Mouse (Mus musculus) CD4-positive helper T cell, adult 2 months (primary cell): Measurements from ENCODE around the gene Pdgfb.

ENCODE experiments used
- DNase-seq: peaks from one replicate; pipeline ENCODE4 v3.0.0-alpha.2; 2012; ENCODE audit warnings: low read depth, missing footprints, low spot score

The Pdgfb gene

DNA sequence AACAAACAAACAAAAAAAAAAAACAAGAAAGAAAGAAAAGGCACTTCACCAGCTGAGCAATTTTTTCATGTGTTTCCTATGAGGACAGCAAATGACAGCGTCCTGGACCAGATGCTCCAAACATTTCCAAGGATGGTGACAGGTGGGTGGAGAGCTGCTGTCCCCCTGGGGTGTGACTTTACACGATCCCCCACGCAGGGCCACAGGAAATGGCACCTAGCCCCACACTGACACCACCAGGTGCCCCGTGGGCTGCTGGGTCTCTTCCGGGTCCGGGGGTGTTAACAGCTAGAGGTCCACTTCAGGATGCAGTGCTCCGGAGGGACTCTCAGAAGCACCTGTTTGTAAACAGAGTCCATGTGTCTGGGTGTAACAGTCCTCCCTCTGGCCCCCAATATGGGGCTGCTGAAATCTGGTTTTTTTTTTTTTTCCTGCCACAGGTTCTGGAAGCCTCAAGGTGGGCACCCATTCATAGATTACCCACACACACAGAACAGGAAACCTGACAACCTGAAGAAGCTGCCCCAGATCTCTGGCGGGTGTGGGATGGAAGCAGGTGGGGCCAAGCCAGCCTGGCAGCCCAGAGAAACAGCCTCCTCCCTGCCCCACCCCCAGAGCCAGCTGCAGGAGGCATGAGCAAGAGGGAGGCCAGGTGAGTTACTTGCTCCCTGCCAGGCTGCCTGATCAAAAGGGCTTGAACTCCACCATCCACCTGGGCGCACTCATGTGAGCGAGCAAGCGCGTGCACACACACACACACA, 5.2 kb downstream of the Pdgfb start:
- no peak for DNase-seq

DNA sequence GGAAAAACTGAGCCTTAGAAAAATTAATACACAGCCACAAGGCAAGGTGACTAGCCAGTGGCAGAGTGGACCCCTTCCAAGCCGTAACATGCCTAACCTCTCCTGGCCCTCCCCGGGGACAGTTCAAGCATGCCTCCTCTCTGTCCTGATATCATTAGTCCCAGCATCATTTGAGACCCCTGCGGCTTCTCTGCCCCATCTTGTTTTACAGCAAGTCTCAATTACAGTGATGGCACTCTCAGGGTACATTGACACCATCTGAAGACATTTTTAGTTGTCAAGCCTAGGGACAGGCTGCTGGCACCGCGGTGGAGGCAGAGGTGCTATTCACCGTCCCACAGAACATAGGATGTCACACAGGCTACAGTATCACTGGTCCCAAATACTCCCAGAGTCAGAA, 6.3 kb downstream of the Pdgfb start:
- DNase-seq = no peak

GRCm38 (mm10) chr15:80006156-80006555, 8.6 kb downstream of the Pdgfb start:
- no peak for DNase-seq

DNA sequence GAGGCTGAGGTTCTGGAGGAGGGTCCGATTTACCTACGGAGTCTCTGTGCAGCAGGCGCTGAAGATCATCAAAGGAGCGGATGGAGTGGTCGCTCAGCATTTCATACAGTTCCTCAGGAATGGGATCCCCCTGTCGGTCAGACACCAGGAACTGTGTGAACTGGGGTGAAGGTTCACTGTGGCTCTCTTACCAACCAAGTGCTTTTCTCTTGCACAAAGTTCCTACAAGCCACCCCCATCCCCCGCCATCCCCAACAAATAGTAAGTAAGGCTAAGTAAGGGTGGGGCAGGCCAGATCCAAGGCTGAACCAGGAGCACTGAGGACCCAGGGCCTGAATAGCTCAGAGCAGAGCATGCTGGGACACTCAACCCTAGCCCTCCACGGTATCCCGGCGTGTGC, 9.3 kb downstream of the Pdgfb start:
- DNase-seq = no peak

GRCm38 (mm10) chr15:80004644-80005340, 10.0 kb downstream of the Pdgfb start:
- DNase-seq = no peak

DNA sequence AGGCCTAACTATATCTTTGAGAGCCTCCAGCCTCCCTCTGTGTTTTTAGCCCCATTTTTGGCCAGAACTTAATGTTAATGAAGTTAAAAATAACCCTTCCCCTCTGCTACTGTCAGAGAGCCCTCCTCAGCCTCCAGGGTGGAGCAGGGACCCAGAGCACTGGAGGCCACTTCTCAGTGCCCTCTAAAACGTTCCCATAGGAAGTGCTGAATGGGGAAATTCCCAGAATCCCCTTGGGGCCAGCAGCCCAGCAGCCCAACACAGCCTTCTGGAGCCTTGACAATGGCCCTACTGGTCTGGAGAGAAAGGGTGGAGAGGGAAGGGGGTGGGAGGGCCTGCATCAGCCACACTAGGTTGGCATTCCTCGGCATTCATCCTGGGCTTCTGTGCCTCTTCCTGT, 11.2 kb downstream of the Pdgfb start:
- DNase-seq = no peak

DNA sequence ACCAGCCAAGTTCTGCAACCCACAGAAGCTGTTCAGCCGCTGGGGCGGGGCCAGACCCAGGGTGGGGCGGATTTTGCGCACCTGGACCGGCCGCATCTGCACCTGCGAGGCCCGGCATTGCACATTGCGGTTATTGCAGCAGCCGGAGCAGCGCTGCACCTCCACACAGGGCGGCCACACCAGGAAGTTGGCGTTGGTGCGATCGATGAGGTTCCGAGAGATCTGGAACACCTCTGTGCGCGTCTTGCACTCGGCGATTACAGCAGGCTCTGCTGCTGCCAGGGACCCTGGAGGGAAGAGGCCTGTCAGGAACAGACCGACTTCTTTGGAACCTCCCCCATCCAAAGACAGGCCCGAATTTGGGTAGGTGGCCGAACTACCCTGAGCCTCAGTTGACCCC, 13.2 kb downstream of the Pdgfb start:
- DNase-seq = no peak

DNA sequence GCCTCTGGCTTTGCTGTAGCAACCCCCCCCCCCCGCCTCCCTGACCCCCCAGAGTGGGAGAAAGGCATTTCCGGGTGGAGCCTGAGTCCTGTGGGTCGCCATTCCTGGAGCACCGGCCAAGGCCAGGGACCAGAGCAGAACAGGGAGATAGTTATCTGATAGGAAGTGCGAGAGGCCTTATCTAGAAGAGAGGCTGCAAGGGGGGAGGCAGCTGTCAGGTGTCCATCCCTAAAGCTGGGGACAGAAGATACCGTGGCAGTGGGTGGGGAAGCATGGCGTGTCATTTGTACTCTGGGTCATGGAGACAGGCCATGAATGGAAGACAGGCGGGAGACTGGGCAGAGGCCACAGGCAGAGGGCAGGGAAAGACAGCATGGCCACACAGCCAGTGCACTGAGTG, 14.1 kb downstream of the Pdgfb start:
- no peak for DNase-seq

- DNase-seq = no peak
Measured at GRCm38 (mm10) chr15:79997988-79998387, 16.8 kb downstream of the Pdgfb start.

GRCm38 (mm10) chr15:79996781-79997180, 18.0 kb downstream of the Pdgfb start:
- DNase-seq = no peak

GRCm38 (mm10) chr15:79995552-79995951, 19.2 kb downstream of the Pdgfb start:
- DNase-seq = no peak

DNA sequence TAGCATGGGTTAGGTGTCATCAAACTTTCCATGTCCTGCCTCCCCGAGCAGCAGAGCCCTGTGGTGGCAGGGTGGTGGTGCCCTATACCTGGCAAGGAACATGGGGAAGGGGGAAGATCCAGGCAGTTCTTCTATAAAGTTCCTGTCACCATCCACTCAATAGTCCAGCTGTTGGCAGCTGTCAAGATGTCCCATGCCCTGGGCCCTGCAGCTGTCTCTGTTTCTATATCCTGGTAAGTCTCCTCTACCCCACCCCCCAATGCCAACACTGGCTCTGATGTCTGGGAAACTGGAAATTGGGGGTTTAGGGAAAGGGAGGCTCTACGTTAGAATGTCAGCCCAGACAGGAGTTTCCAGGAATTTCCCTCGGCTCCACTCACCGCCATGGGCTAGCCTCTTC, 20.2 kb downstream of the Pdgfb start:
- no peak for DNase-seq

- DNase-seq = no peak
Measured at GRCm38 (mm10) chr15:79986182-79986581, 28.6 kb downstream of the Pdgfb start.

- DNase-seq = peak; percentile 29
Measured at GRCm38 (mm10) chr15:79985471-79985870, 29.3 kb downstream of the Pdgfb start.

DNA sequence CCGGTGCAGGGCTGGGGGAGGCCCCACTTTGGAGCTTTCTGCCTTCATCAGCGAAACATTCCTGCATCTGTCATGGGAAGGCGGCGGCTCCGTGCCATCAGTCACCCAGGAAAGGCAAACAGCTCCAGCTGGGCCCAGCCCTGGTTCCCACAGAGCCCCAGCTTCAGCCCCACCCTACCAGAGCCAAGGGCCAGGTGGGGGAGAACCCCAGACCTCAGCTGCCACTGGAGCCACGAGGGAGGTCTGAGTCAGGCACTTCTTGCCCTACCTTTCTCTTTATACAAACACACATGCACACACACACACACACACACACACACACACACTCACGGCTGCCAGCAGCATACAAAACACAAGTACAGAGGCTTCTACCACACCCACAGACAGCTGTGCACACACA, 30.6 kb downstream of the Pdgfb start:
- no peak for DNase-seq

DNA sequence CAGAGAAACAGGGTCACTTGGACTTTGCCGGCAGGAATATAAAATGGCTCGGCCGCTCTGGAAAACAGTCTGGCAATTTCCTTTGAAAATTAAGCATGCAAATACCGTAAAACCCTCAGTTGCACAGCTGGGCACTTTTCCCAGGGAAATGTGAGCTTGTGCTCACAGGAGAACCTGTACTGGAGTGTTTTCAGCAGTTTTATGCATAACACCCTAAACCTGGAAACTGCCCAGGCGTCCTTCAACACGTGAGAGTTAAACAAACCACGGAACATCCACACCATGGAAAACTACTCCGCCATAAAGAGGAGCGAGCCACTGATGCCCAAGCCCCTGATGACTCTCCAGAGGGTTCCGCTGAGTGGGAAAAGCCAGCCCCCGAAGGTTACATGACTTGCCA, 34.1 kb downstream of the Pdgfb start:
- no peak for DNase-seq

DNA sequence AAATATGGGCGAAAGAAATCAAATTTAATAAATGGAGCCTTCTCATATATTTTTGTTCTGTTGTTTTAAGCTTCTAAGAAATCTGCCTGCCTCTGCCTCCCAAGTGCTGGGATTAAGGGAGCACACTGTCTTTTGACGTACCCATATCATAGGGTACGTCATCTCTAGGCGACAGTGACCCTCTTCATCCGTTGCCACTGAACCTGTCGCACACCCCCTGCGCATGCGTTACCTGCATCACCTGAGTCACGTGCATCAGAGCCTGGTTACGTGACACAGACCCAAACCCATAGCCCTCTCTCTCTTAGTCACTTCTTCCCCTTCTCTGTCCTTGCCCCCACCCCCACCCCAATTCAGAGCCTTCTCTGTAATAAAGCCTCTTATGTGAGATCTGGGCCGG, 42.6 kb downstream of the Pdgfb start:
- DNase-seq = no peak

- no peak for DNase-seq
Measured at GRCm38 (mm10) chr15:79970940-79971339, 43.8 kb downstream of the Pdgfb start, which contains the start of gene Cbx7. Gene Cbx7 (minus strand): TSS chr15:79971119.

DNA sequence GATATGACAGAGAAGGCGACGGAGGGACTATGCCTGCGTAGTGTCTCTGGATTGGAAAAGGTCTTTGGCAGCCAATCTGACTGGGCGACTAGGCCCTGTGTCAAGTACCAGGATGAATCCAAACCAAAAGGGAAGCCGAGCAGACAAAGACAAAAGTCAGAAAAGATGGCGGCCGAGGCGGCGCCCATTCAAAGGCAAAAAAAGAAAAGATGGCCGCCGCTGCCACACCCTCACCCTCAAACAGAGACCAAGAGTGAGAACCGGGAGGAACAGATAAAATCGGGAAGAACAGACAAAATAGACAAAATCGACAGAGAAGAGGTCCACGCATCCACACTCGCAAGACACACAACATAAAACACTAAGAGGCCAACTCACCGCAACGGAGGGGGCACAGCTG, 44.3 kb downstream of the Pdgfb start:
- DNase-seq = no peak

DNA sequence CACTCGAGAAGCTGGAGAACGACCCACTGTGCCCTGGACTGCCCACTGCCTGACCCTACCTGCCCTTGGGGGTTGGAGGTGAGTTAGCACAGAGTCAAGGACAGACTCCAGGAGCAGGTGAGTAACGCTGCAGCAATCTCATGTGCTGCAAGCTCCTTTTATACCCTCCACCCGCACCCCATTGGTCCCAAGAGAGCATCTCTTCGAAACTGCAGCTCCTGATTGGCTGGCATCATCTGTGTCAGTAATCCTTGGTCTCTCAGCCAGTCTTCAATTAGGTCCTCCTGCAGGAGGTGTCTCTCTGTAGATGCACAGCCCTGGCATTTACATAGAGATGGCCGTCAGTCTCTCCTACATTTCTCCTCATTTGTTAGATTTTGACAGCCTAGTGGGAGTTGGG, 47.4 kb downstream of the Pdgfb start:
- no peak for DNase-seq

DNA sequence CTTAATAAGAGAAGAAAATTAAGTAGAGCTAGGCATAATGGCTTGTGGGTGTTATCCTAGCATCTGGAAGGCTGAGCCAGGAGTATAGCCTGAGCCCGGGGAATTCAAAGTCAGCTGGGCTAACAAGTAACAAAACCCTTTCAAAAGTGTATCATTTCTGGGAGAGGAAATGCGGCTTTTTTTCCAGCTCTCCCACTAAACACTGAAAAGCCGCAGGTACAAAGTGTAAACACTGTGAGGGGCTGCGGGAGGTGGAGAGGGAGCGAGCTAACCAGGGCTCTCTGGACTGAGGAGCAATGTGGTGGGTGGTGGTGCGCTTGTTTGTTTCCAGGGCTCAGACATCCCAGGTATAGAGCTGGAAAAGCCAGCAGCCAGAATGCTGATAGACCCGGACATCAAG, 50.4 kb downstream of the Pdgfb start:
- no peak for DNase-seq

GRCm38 (mm10) chr15:79962661-79963060, 52.1 kb downstream of the Pdgfb start:
- no peak for DNase-seq

GRCm38 (mm10) chr15:79961366-79961921, 53.3 kb downstream of the Pdgfb start:
- DNase-seq = no peak
